Mouse (Mus musculus): Measurements from ENCODE around the gene Gm8453.
"Not testable (repeated sequence)": the region's sequence is repeated elsewhere in the genome, so short reads cannot be mapped to it uniquely, and the experiment has no call there.

Gene Gm8453

DNA sequence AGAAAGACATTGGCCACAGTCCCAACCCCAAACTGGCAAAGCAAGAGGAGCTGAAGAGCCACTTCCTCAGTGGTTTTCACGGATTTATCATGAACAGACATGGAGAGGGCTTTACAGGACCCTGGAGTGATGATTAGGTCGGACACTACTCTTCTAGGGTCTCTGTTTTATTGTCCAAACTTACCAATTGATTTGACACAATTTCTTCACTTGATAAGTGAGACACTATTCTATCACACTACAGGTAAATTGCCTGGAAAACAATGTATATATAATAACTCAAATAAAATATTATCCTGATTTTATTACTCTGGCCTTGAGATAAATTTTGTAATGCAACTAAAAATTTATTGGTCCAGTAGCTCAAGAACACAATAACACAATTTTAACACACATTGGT lies at the start of gene Gm8453:
Gm8453 (minus strand) TSS at position 101 of the 400 bp plus-strand sequence.
- not testable (repeated sequence) for DNase-seq (ENCODE audit: low spot score)

DNA sequence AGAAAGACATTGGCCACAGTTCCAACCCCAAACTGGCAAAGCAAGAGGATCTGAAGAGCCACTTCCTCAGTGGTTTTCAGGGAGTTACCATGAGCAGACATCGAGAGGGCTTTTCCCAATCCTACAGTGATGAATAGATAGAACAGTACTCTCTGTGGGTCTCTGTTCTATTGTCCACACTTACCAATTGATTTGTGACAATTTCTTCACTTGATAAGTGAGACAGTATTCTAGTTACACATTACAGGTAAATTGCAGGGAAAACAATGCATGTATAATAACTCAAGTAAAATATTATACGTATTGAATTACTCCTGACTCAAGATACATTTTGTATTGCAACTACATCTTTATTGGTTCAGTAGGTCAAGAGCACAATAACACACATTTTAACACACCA lies 28.1 kb downstream of the Gm8453 start, which contains the start of gene Gm8653:
Gm8653 (minus strand) TSS at position 101 of the 400 bp plus-strand sequence.
- not testable (repeated sequence) for DNase-seq (ENCODE audit: low spot score)

DNA sequence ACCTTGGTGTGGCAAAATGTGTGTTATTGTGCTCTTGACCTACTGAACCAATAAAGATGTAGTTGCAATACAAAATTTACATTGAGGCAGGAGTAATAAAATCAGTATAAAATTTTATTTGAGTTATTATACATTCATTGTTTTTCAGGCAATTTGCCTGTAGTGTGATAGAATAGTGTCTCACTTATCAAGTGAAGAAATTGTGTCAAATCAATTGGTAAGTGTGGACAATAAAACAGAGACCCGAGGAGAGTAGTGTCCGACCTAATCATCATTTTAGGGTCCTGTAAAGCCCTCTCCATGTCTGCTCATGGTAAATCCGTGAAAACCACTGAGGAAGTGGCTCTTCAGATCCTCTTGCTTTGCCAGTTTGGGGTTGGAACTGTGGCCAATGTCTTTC lies 40.2 kb downstream of the Gm8453 start, which contains the start of gene Vmn1r143:
Vmn1r143 (plus strand) TSS at position 301 of the 400 bp plus-strand sequence.
- DNase-seq (ENCODE audit: low spot score) = not testable (repeated sequence)

Measured in left cerebral cortex, adult 11 months (tissue).